Mouse (Mus musculus): ENCODE data around the gene Noto. TPM values are rescaled to one million over a fixed set of nuclear protein-coding genes. Genes with fewer than 3 reads are reported as not detected.
"Not testable (repeated sequence)": the region's sequence is repeated elsewhere in the genome, so short reads cannot be mapped to it uniquely, and the experiment has no call there.

Gene Noto
- polyA plus RNA-seq, 1 experiment: 0.22 TPM

DNA sequence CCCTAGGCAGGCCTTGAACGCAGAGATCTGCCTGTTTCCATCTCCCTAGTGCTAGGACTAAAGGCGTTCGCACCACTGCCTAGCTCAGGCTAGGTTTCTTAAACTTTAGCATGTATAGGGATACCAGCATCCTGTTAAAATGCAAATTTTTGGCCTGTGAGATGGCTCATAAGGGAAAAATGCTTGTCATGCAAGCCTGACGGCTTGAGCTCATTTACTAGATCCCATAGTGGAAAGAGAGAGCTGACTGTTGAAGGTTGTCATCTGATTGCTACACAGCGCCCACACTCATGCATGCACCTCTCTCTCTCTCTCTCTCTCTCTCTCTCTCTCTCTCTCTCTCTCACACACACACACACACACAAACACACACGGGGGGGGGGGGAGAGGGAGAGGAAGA is 12.9 kb downstream of the Noto start:
- H3K27ac ChIP-seq (ENCODE audit: control insufficient read depth, insufficient read depth, low read length): no peak overlapping the region
- no peak overlapping the region for H3K4me3 ChIP-seq (ENCODE audit: control insufficient read depth, insufficient read depth, low read length)
- H3K36me3 ChIP-seq (ENCODE audit: control insufficient read depth, insufficient read depth, low read length): no peaks in the 10 kb centered on the region
- WGBS: 84% methylated on average over 6 of the region's 6 CpGs
- no peak for TF ChIP-seq POLR2A (IDR thresholded peaks at IDR 0.05; ENCODE audit: control insufficient read depth, extremely low read depth, insufficient read depth, low read length, poor library complexity)
- no peak for TF ChIP-seq CTCF (IDR thresholded peaks at IDR 0.05; ENCODE audit: borderline replicate concordance, control insufficient read depth, extremely low read depth, insufficient read depth, low read length, poor library complexity)
- no peak for DNase-seq
- peaks cover 7% of the 10 kb centered on the region for H3K4me1 ChIP-seq (replicated peaks; ENCODE audit: control insufficient read depth, insufficient read depth, low read length)
- H3K27me3 ChIP-seq (ENCODE audit: control insufficient read depth, insufficient read depth, low read length): no peaks in the 10 kb centered on the region

GRCm38 (mm10) chr6:85441142-85441541 is 17.5 kb downstream of the Noto start:
- H3K36me3 ChIP-seq (ENCODE audit: control insufficient read depth, insufficient read depth, low read length): no peaks in the 10 kb centered on the region
- H3K4me3 ChIP-seq (ENCODE audit: control insufficient read depth, insufficient read depth, low read length): no peak overlapping the region
- 95% methylated on average over 4 of the region's 4 CpGs for WGBS
- TF ChIP-seq CTCF (IDR thresholded peaks at IDR 0.05; ENCODE audit: borderline replicate concordance, control insufficient read depth, extremely low read depth, insufficient read depth, low read length, poor library complexity) (no peak), POLR2A (IDR thresholded peaks at IDR 0.05; ENCODE audit: control insufficient read depth, extremely low read depth, insufficient read depth, low read length, poor library complexity) (no peak)
- H3K27me3 ChIP-seq (ENCODE audit: control insufficient read depth, insufficient read depth, low read length): no peaks in the 10 kb centered on the region
- H3K4me1 ChIP-seq (replicated peaks; ENCODE audit: control insufficient read depth, insufficient read depth, low read length): no peaks in the 10 kb centered on the region
- H3K27ac ChIP-seq (ENCODE audit: control insufficient read depth, insufficient read depth, low read length): no peak overlapping the region
- no peak for DNase-seq

DNA sequence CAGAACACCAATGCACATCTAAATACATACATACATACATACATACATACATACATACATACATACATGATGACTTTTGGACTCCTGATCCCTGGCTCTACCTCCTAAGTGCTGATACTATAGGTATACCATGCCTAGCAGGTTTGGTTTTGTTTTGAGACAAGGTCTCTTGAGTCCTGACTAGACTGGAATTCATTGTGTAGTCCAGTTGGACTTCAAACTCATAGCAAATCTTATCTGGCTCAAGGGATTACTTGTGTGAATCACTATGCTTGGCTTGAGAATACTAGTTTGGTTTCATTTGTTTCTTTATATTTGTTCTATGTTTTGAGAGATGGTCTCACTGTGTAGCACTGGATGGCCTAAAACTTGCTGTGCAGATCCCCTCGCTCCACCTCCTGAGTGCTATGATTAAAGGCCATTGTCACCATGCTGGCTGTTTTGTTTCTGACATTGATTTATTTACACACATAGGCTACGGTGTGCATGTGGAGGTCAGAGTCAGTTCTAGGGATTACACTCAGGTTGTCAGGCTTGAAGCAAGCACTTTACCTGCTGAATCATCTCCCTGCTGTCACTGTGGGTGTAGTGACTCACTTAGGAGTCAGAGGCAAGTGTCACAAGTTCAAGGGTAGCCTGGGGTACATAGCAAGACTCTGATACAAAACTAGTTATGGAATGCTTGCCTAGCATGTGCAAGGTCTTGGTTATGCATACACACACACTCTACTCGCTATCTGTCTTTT is 20.0 kb downstream of the Noto start:
- H3K27me3 ChIP-seq (ENCODE audit: control insufficient read depth, insufficient read depth, low read length): no peaks in the 10 kb centered on the region
- no peak overlapping the region for H3K4me3 ChIP-seq (ENCODE audit: control insufficient read depth, insufficient read depth, low read length)
- TF ChIP-seq POLR2A (IDR thresholded peaks at IDR 0.05; ENCODE audit: control insufficient read depth, extremely low read depth, insufficient read depth, low read length, poor library complexity): no peak
- TF ChIP-seq CTCF (IDR thresholded peaks at IDR 0.05; ENCODE audit: borderline replicate concordance, control insufficient read depth, extremely low read depth, insufficient read depth, low read length, poor library complexity): no peak
- H3K27ac ChIP-seq (ENCODE audit: control insufficient read depth, insufficient read depth, low read length): no peak overlapping the region
- H3K4me1 ChIP-seq (replicated peaks; ENCODE audit: control insufficient read depth, insufficient read depth, low read length): no peaks in the 10 kb centered on the region
- 98% methylated on average over 3 of the region's 3 CpGs for WGBS
- no peaks in the 10 kb centered on the region for H3K36me3 ChIP-seq (ENCODE audit: control insufficient read depth, insufficient read depth, low read length)
- no peak for DNase-seq

- TF ChIP-seq CTCF (IDR thresholded peaks at IDR 0.05; ENCODE audit: borderline replicate concordance, control insufficient read depth, extremely low read depth, insufficient read depth, low read length, poor library complexity) (no peak), POLR2A (IDR thresholded peaks at IDR 0.05; ENCODE audit: control insufficient read depth, extremely low read depth, insufficient read depth, low read length, poor library complexity) (no peak)
- WGBS: 91% methylated on average over 8 of the region's 8 CpGs
- Histone ChIP-seq H3K36me3 (ENCODE audit: control insufficient read depth, insufficient read depth, low read length) (no peaks in the 10 kb centered on the region), H3K27ac (ENCODE audit: control insufficient read depth, insufficient read depth, low read length) (no peak overlapping the region), H3K27me3 (ENCODE audit: control insufficient read depth, insufficient read depth, low read length) (no peaks in the 10 kb centered on the region), H3K4me3 (ENCODE audit: control insufficient read depth, insufficient read depth, low read length) (no peak overlapping the region), H3K4me1 (replicated peaks; ENCODE audit: control insufficient read depth, insufficient read depth, low read length) (no peaks in the 10 kb centered on the region)
- no peak for DNase-seq
These were observed 20.7 kb downstream of the Noto start for GRCm38 (mm10) chr6:85444266-85444965.

- 97% methylated on average over 5 of the region's 5 CpGs for WGBS
- TF ChIP-seq CTCF (IDR thresholded peaks at IDR 0.05; ENCODE audit: borderline replicate concordance, control insufficient read depth, extremely low read depth, insufficient read depth, low read length, poor library complexity) (no peak), POLR2A (IDR thresholded peaks at IDR 0.05; ENCODE audit: control insufficient read depth, extremely low read depth, insufficient read depth, low read length, poor library complexity) (no peak)
- no peaks in the 10 kb centered on the region for H3K4me1 ChIP-seq (replicated peaks; ENCODE audit: control insufficient read depth, insufficient read depth, low read length)
- H3K4me3 ChIP-seq (ENCODE audit: control insufficient read depth, insufficient read depth, low read length): no peak overlapping the region
- DNase-seq: no peak
- H3K27ac ChIP-seq (ENCODE audit: control insufficient read depth, insufficient read depth, low read length): no peak overlapping the region
- no peaks in the 10 kb centered on the region for H3K36me3 ChIP-seq (ENCODE audit: control insufficient read depth, insufficient read depth, low read length)
- no peaks in the 10 kb centered on the region for H3K27me3 ChIP-seq (ENCODE audit: control insufficient read depth, insufficient read depth, low read length)
These were observed 21.6 kb downstream of the Noto start for GRCm38 (mm10) chr6:85445286-85445685.

- no peaks in the 10 kb centered on the region for H3K27me3 ChIP-seq (ENCODE audit: control insufficient read depth, insufficient read depth, low read length)
- TF ChIP-seq POLR2A (IDR thresholded peaks at IDR 0.05; ENCODE audit: control insufficient read depth, extremely low read depth, insufficient read depth, low read length, poor library complexity) (no peak), CTCF (IDR thresholded peaks at IDR 0.05; ENCODE audit: borderline replicate concordance, control insufficient read depth, extremely low read depth, insufficient read depth, low read length, poor library complexity) (no peak)
- no peak overlapping the region for H3K27ac ChIP-seq (ENCODE audit: control insufficient read depth, insufficient read depth, low read length)
- H3K36me3 ChIP-seq (ENCODE audit: control insufficient read depth, insufficient read depth, low read length): no peaks in the 10 kb centered on the region
- 93% methylated on average over 6 of the region's 6 CpGs for WGBS
- peaks cover 4% of the 10 kb centered on the region; the same call in 1 of the 2 replicates for H3K4me1 ChIP-seq (replicated peaks; ENCODE audit: control insufficient read depth, insufficient read depth, low read length)
- DNase-seq: no peak
- no peak overlapping the region for H3K4me3 ChIP-seq (ENCODE audit: control insufficient read depth, insufficient read depth, low read length)
These were observed 23.7 kb downstream of the Noto start for GRCm38 (mm10) chr6:85447351-85447750.

- H3K4me3 ChIP-seq (ENCODE audit: control insufficient read depth, insufficient read depth, low read length); H3K4me1 ChIP-seq (replicated peaks; ENCODE audit: control insufficient read depth, insufficient read depth, low read length); H3K27ac ChIP-seq (ENCODE audit: control insufficient read depth, insufficient read depth, low read length); H3K27me3 ChIP-seq (ENCODE audit: control insufficient read depth, insufficient read depth, low read length); DNase-seq; H3K36me3 ChIP-seq (ENCODE audit: control insufficient read depth, insufficient read depth, low read length): not testable (repeated sequence)
- 85% methylated on average over 1 of the region's 1 CpGs for WGBS
These were observed 26.5 kb downstream of the Noto start for GRCm38 (mm10) chr6:85450140-85450539.

All from thymus, adult 2 months (tissue).